Mouse (Mus musculus) G1E (cell line): ENCODE data around the gene Reck. TPM values are rescaled to one million over a fixed set of nuclear protein-coding genes. Genes with fewer than 3 reads are reported as not detected.

Experiments
- ATAC-seq: 2 replicates; pipeline ENCODE4 v1.8.0; 2016; ENCODE audit warnings: mild to moderate bottlenecking; ENCODE audit not compliant: insufficient number of reproducible peaks, poor library complexity, low FRiP score, severe bottlenecking; ENCODE audit errors: extremely low read depth
- DNase-seq: peaks from one replicate; pipeline ENCODE4 v3.0.0; 2012; ENCODE audit warnings: low spot score
- H3K27me3 ChIP-seq: 2 replicates; pipeline ENCODE4 v1.6.1; 2012; ENCODE audit warnings: mild to moderate bottlenecking, low read length, inconsistent platforms; ENCODE audit not compliant: insufficient read depth
- H3K36me3 ChIP-seq: replicated peaks from 2 replicates; pipeline ENCODE3; 2012; ENCODE audit warnings: mild to moderate bottlenecking, inconsistent platforms
- H3K4me1 ChIP-seq: 2 replicates; pipeline ENCODE4 v1.6.1; 2012; ENCODE audit warnings: low read depth, low read length, inconsistent platforms, mixed read lengths; ENCODE audit not compliant: insufficient read depth
- H3K4me3 ChIP-seq: 2 replicates; pipeline ENCODE4 v1.5.1; 2012; ENCODE audit warnings: low read depth, mild to moderate bottlenecking, inconsistent platforms, low read length, moderate library complexity, mixed read lengths
- H3K9me3 ChIP-seq: replicated peaks from 2 replicates; pipeline ENCODE4 v1.6.1; 2012; ENCODE audit warnings: inconsistent platforms
- CTCF ChIP-seq: IDR thresholded peaks from 2 replicates; pipeline ENCODE4 v1.5.1; 2012; ENCODE audit warnings: low read depth, low read length, inconsistent platforms, mixed read lengths
- GATA1 ChIP-seq: IDR thresholded peaks from 2 replicates; pipeline ENCODE4 v1.6.1; 2012; ENCODE audit warnings: borderline replicate concordance, low read length, inconsistent platforms, mixed read lengths
- GATA2 ChIP-seq: IDR thresholded peaks from 2 replicates; pipeline ENCODE4 v1.6.1; 2012; ENCODE audit warnings: low read depth, low read length, inconsistent platforms, borderline replicate concordance
- POLR2AphosphoS5 ChIP-seq: IDR thresholded peaks from 2 replicates; pipeline ENCODE4 v1.6.1; 2012; ENCODE audit warnings: low read depth, low read length, inconsistent platforms; ENCODE audit not compliant: insufficient replicate concordance
- TAL1 ChIP-seq: conservative IDR thresholded peaks from 2 replicates; pipeline ENCODE4 v1.6.1; 2012; ENCODE audit warnings: low read depth, low read length, inconsistent platforms, mixed read lengths
- polyA plus RNA-seq: library from polyadenylated mRNA; stranded (reverse); fragments of >175 nt; gene quantifications from 2 replicates; pipeline ENCODE4 v1.2.3, GENCODE M21; 2012
- total RNA-seq, 2 experiments: library from RNA; stranded (forward) in 1 of 2; stranded (reverse) in 1 of 2; fragments of 200-1000 nt in 1 of 2; fragments of >200 nt in 1 of 2; fragmentation: Nextera tagmentation in 1 of 2; gene quantifications; 2 replicates each; pipeline ENCODE4 v1.2.3; 2014 to 2017

Reck gene
- total and polyA plus RNA-seq, 3 experiments: 0.02 to 0.71 TPM; not detected in 1

DNA sequence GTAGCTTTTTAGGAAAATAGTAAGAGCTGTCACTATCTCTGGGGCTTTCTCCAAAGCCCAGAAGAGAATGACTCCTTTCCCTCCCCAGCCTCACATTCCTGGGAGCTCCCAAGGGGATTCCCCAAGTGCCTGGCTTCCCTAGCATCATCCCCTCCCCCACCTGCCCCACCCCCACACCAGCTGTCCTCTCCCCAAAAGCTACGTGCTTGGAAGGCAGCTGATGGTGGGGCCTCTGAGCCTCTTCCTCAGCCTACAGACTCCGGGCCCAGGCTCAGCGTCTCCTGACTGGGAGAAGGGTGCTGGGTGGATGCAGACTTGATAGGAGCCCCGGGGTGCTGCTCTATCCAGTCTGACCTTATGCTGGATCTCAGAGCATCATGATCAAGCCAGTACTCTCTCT lies 94.0 kb downstream of the Reck start:
- Histone ChIP-seq H3K4me1 (peaks cover 94% of the 10 kb centered on the region), H3K36me3 (peaks cover 76% of the 10 kb centered on the region), H3K9me3 (no peaks in the 10 kb centered on the region), H3K4me3 (no peak overlapping the region; the same call in 1 of the 2 replicates), H3K27me3 (no peaks in the 10 kb centered on the region)
- ATAC-seq (no peak), DNase-seq (peak; percentile 51)
- TF ChIP-seq POLR2AphosphoS5 (no peak), TAL1 (no peak), GATA2 (no peak), CTCF (no peak), GATA1 (no peak)

DNA sequence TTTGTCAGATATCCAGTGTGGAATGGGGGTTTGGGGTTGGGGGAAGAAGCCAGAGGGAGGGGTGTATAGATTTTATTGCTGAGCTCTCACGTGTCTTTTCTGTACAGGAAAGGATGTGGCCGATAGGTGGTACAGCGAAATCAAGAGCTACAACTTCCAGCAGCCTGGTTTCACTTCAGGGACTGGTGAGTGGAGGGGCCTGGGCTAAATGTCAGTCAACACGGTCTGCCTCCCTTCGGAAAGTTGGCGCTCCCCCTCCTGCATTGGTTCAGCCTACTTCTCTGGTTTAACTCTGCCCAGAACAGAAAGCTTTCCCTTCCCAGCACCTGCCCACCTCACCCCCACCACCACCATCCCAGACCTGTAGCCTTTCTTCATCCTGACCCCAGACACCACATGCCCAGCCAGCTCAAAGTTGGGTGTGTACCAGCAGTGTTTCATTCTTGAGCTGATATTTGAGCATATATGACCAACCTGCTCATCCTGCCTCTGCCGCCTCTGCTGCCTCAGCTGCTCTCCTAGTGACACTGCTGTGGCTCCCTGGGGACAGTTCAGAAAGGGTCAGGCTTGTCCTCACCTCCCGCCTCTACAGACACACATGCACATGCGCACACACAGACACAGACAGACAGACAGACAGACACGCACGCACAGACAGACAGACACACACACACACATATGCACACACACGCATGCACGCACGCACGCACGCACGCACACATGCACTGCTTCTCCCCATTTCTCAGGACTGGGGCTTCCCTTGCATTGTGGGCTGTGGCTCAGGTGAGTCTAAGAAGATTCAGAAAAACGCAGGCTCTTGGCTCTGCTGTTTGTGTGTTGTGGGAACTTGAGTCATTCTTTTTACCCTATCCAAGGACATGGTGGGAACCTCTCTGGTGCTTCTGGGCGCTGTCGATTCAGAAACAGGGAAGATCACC lies 95.3 kb downstream of the Reck start:
- peaks cover 75% of the 10 kb centered on the region for H3K36me3 ChIP-seq
- H3K4me1 ChIP-seq: peaks cover 91% of the 10 kb centered on the region
- ATAC-seq (no peak), DNase-seq (no peak)
- H3K27me3 ChIP-seq: no peaks in the 10 kb centered on the region
- TF ChIP-seq POLR2AphosphoS5: no peak
- no peak for TF ChIP-seq TAL1
- TF ChIP-seq GATA1: no peak
- TF ChIP-seq GATA2: no peak
- no peak for TF ChIP-seq CTCF
- H3K9me3 ChIP-seq: no peaks in the 10 kb centered on the region
- H3K4me3 ChIP-seq: no peak overlapping the region

DNA sequence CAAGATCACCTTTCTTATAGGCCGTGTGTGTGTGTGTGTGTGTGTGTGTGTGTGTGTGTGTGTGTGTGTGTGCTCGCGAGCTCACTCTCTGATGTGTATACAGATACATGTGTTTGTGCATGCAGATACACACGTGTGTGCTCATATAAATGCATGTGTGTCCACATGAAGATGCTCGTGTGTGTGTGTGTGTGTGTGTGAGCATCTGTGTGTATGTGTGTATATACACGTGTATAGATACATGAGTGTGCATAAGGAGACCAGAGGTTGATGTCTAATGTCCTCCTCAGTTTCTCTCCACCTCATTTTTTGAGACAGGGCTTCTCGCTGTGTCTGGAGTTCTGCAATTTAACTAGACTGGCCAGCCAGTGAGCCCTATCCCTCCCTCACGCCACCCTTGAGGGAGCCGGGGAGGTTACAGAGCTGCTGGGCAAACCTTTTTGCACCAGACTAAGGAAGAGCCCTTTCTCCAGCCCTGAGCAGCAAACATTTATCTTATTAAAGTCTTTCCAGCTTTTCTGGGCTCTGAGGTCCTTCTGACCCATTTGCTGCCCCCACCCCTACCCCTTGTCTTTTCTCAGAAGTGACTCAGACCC lies 96.3 kb downstream of the Reck start:
- H3K4me1 ChIP-seq: peaks cover 84% of the 10 kb centered on the region
- ATAC-seq (no peak), DNase-seq (no peak)
- H3K9me3 ChIP-seq: no peaks in the 10 kb centered on the region
- peaks cover 74% of the 10 kb centered on the region for H3K36me3 ChIP-seq
- no peaks in the 10 kb centered on the region for H3K27me3 ChIP-seq
- TF ChIP-seq POLR2AphosphoS5 (no peak), CTCF (no peak), GATA2 (no peak), TAL1 (no peak), GATA1 (no peak)
- H3K4me3 ChIP-seq: no peak overlapping the region; the same call in 1 of the 2 replicates

DNA sequence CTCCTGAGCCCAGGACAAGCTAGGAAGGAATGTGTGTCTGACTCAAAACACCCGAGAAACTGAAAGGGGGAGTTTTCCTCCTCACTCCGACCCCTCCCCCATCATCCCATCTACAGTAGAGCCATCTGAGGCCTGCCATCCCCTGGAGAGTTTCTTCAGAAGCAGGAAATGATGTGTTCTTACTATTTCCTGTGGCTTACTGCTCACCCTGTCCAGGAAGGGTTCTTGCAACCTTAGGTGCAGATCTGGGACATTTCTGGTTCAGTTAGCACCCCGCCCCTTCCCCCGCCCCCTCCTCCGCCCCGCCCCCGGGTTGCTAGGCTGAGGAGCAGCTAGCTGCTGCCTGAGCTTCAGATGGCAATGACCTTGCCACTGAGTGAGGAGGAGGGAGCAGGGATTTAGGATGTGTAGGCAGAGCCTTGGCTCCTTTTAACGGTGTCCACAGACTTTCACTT lies 96.8 kb downstream of the Reck start:
- H3K27me3 ChIP-seq: no peaks in the 10 kb centered on the region
- no peak for TF ChIP-seq GATA2
- no peak for TF ChIP-seq GATA1
- no peak for TF ChIP-seq TAL1
- no peak for TF ChIP-seq CTCF
- TF ChIP-seq POLR2AphosphoS5: no peak
- ATAC-seq (peak; percentile 79), DNase-seq (peak; percentile 74)
- H3K9me3 ChIP-seq: no peaks in the 10 kb centered on the region
- H3K4me1 ChIP-seq: peaks cover 79% of the 10 kb centered on the region
- H3K36me3 ChIP-seq: peaks cover 73% of the 10 kb centered on the region
- no peak overlapping the region; the same call in 1 of the 2 replicates for H3K4me3 ChIP-seq

DNA sequence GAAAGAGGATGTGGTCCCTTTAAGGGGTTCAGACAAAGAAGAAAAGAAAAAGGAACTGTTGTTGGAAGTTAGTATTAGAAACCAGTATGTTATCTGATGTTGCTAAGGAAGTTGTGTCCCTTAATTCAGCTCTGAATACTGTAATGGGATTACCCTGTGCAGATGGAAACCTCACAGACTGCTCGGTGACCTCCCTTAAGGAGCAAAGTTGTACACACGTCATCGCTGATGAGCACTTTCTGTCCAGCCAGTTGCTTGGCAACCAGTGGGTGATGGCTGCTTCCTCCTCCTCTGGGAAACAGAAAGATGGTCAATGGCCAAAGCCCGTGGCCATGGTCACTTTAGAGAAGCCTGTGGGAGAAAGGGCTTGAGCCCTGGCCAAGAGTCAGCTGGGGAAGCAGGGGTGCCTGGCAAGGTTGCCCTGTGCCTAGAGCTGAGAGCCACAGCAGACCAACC lies 98.2 kb downstream of the Reck start:
- H3K9me3 ChIP-seq: no peaks in the 10 kb centered on the region
- ATAC-seq: peak; percentile 32; the same call in 1 of the 2 replicates
- peaks cover 76% of the 10 kb centered on the region for H3K36me3 ChIP-seq
- no peak for DNase-seq
- peaks cover 66% of the 10 kb centered on the region for H3K4me1 ChIP-seq
- no peaks in the 10 kb centered on the region for H3K27me3 ChIP-seq
- TF ChIP-seq GATA1: no peak
- TF ChIP-seq POLR2AphosphoS5: no peak
- no peak for TF ChIP-seq CTCF
- no peak for TF ChIP-seq GATA2
- no peak for TF ChIP-seq TAL1
- H3K4me3 ChIP-seq: peak overlapping the region; percentile 42; the same call in 1 of the 2 replicates
